Mouse (Mus musculus): ENCODE measurements around the gene Ddx23. TPM values are rescaled to one million over a fixed set of nuclear protein-coding genes. Genes with fewer than 3 reads are reported as not detected.

The Ddx23 gene
- polyA plus RNA-seq, 1 experiment from 2014 or later: 20.6 TPM

GRCm38 (mm10) chr15:98644406-98644805 lies 18.3 kb downstream of the Ddx23 start:
- Histone ChIP-seq H3K36me3 (peaks cover 97% of the 10 kb centered on the region), H3K9ac (replicated peaks) (no peak overlapping the region), H3K9me3 (replicated peaks) (no peaks in the 10 kb centered on the region), H3K4me2 (no peak overlapping the region), H3K4me3 (replicated peaks) (no peak overlapping the region), H3K27ac (replicated peaks) (no peak overlapping the region), H3K27me3 (replicated peaks) (no peaks in the 10 kb centered on the region), H3K4me1 (no peaks in the 10 kb centered on the region)
- 85% methylated on average over 12 of the region's 12 CpGs for WGBS
- no peak for ATAC-seq (ENCODE audit: low FRiP score)

GRCm38 (mm10) chr15:98640157-98640556 lies 22.5 kb downstream of the Ddx23 start:
- Histone ChIP-seq H3K27me3 (replicated peaks) (no peaks in the 10 kb centered on the region), H3K4me3 (replicated peaks) (no peak overlapping the region), H3K4me2 (no peak overlapping the region), H3K36me3 (peaks cover 55% of the 10 kb centered on the region), H3K27ac (replicated peaks) (no peak overlapping the region), H3K9ac (replicated peaks) (no peak overlapping the region), H3K9me3 (replicated peaks) (no peaks in the 10 kb centered on the region), H3K4me1 (peaks cover 28% of the 10 kb centered on the region)
- ATAC-seq (ENCODE audit: low FRiP score): no peak
- WGBS: 31% methylated on average over 8 of the region's 8 CpGs

GRCm38 (mm10) chr15:98637155-98637554 lies 25.5 kb downstream of the Ddx23 start:
- ATAC-seq (ENCODE audit: low FRiP score): no peak
- Histone ChIP-seq H3K4me3 (replicated peaks) (no peak overlapping the region), H3K27me3 (replicated peaks) (no peaks in the 10 kb centered on the region), H3K4me2 (peak overlapping the region; percentile 86), H3K27ac (replicated peaks) (no peak overlapping the region), H3K9ac (replicated peaks) (no peak overlapping the region; the same call in 1 of the 2 replicates), H3K4me1 (peaks cover 50% of the 10 kb centered on the region), H3K9me3 (replicated peaks) (no peaks in the 10 kb centered on the region), H3K36me3 (peaks cover 27% of the 10 kb centered on the region)
- 39% methylated on average over 3 of the region's 3 CpGs for WGBS

DNA sequence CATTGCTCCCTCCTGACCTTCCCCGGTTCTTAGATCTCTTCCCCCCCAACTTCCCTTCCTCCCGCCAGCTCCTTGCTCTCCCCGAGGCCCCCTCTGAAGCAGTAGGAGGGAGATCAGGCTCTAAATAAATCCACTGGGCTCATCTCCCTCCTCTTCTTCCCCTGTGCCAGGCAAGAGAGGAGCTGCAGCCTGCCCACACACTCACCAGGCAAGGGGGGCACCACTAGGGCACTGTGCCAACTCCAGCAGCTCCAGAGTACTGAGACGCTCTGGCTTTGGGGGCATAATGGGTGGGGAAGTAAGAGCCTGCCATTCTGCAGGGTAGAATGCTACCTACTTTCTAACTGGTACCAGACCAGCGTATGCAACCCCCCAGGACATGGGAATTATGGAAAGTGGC lies 26.2 kb downstream of the Ddx23 start:
- H3K27ac ChIP-seq (replicated peaks): peak overlapping the region; percentile 95; the same call in 1 of the 2 replicates
- ATAC-seq (ENCODE audit: low FRiP score): no peak

GRCm38 (mm10) chr15:98635291-98635841 lies 27.3 kb downstream of the Ddx23 start:
- Histone ChIP-seq H3K4me1 (peaks cover 64% of the 10 kb centered on the region), H3K36me3 (peaks cover 9% of the 10 kb centered on the region), H3K27ac (replicated peaks) (peak overlapping the region; percentile 95), H3K9ac (replicated peaks) (peak overlapping the region; percentile 90), H3K4me2 (peak overlapping the region; percentile 86), H3K9me3 (replicated peaks) (no peaks in the 10 kb centered on the region), H3K27me3 (replicated peaks) (no peaks in the 10 kb centered on the region), H3K4me3 (replicated peaks) (peak overlapping the region; percentile 83)
- WGBS: 1% methylated on average over 21 of the region's 21 CpGs
- ATAC-seq (ENCODE audit: low FRiP score): peak; percentile 14; the same call in 1 of the 2 replicates

More for the DNA sequence above, 26.2 kb downstream of the Ddx23 start:
- peaks cover 21% of the 10 kb centered on the region for H3K36me3 ChIP-seq
- H3K4me1 ChIP-seq: peaks cover 57% of the 10 kb centered on the region
- peak overlapping the region; percentile 90 for H3K9ac ChIP-seq (replicated peaks)
- H3K9me3 ChIP-seq (replicated peaks): no peaks in the 10 kb centered on the region
- 25% methylated on average over 5 of the region's 5 CpGs for WGBS
- H3K27me3 ChIP-seq (replicated peaks): no peaks in the 10 kb centered on the region
- peak overlapping the region; percentile 86 for H3K4me2 ChIP-seq
- peak overlapping the region; percentile 83 for H3K4me3 ChIP-seq (replicated peaks)

DNA sequence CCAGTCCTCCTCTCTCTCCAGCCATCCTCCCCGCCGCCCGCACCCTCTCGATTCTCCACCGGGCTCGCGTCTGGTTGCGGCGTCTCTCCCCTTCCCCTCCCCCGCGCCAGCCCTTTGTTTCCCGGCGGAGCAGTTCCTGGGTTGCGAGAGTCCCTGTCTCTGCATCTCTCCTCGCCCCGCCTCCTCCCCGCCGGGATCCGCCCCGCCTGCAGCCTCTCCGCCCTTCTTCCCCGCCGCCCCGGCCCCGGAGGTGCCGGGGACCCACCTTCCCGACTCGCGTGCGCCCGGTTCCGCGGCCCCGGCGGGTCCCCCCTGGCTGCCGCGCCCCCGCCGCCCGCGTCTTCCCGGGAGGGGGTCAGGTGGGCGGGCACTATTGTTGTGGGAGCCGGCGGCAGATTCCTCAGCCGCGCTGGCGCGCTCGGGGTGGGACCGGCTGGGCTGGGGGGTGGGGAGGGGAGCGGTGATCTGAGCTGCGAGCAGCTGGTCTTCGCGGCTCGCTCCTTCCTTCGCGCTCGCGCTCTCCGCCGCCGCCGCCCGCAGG lies 28.1 kb downstream of the Ddx23 start:
- WGBS: under 1% methylated on average over 57 of the region's 65 CpGs

GRCm38 (mm10) chr15:98633822-98634470 lies 28.7 kb downstream of the Ddx23 start:
- H3K27me3 ChIP-seq (replicated peaks): no peaks in the 10 kb centered on the region
- H3K9me3 ChIP-seq (replicated peaks): no peaks in the 10 kb centered on the region
- peak overlapping the region; percentile 83 for H3K4me3 ChIP-seq (replicated peaks)
- H3K36me3 ChIP-seq: no peaks in the 10 kb centered on the region
- peak overlapping the region; percentile 95 for H3K27ac ChIP-seq (replicated peaks)
- H3K4me2 ChIP-seq: peak overlapping the region; percentile 86
- 2% methylated on average over 25 of the region's 25 CpGs for WGBS
- peaks cover 73% of the 10 kb centered on the region for H3K4me1 ChIP-seq
- no peak for ATAC-seq (ENCODE audit: low FRiP score)
- peak overlapping the region; percentile 90 for H3K9ac ChIP-seq (replicated peaks)

More for the DNA sequence above, 28.1 kb downstream of the Ddx23 start:
- H3K27ac ChIP-seq (replicated peaks): peak overlapping the region; percentile 95
- H3K27me3 ChIP-seq (replicated peaks): no peaks in the 10 kb centered on the region
- peaks cover 3% of the 10 kb centered on the region for H3K36me3 ChIP-seq
- ATAC-seq (ENCODE audit: low FRiP score): peak; percentile 72
- peak overlapping the region; percentile 90 for H3K9ac ChIP-seq (replicated peaks)
- H3K4me1 ChIP-seq: peaks cover 68% of the 10 kb centered on the region
- no peaks in the 10 kb centered on the region for H3K9me3 ChIP-seq (replicated peaks)
- H3K4me2 ChIP-seq: peak overlapping the region; percentile 86
- H3K4me3 ChIP-seq (replicated peaks): peak overlapping the region; percentile 83

DNA sequence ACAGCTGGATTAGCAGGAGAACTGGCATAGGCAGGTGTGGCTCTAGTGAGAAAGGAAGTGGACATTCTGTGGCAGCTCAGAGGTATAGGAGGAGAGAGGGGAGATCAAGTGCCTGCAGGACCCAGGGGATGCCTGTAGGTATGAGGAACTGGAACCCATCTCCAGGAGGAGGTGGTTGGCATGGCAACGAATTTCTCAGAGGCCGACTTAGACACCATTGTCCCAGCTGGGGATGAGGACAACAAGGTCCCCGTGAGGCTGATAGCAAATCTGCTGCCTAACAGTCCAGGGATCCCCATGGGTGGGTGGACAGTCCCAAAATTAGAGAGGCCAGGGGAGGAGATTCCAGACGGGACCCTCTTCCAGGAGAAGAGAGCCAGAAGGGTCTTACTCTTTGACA lies 29.8 kb downstream of the Ddx23 start:
- peak overlapping the region; percentile 76; the same call in 1 of the 2 replicates for H3K27ac ChIP-seq (replicated peaks)
- whole genome bisulfite sequencing: 3% methylated on average over 4 of the region's 4 CpGs
- no peaks in the 10 kb centered on the region for H3K27me3 ChIP-seq (replicated peaks)
- H3K4me3 ChIP-seq (replicated peaks): peak overlapping the region; percentile 83
- H3K4me1 ChIP-seq: peaks cover 82% of the 10 kb centered on the region
- no peaks in the 10 kb centered on the region for H3K9me3 ChIP-seq (replicated peaks)
- ATAC-seq (ENCODE audit: low FRiP score): no peak
- peak overlapping the region; percentile 86 for H3K4me2 ChIP-seq
- H3K9ac ChIP-seq (replicated peaks): peak overlapping the region; percentile 90
- H3K36me3 ChIP-seq: no peaks in the 10 kb centered on the region

GRCm38 (mm10) chr15:98632107-98632744 lies 30.5 kb downstream of the Ddx23 start:
- H3K36me3 ChIP-seq: no peaks in the 10 kb centered on the region
- ATAC-seq (ENCODE audit: low FRiP score): peak; percentile 53
- peaks cover 75% of the 10 kb centered on the region for H3K4me1 ChIP-seq
- peak overlapping the region; percentile 90 for H3K9ac ChIP-seq (replicated peaks)
- no peaks in the 10 kb centered on the region for H3K9me3 ChIP-seq (replicated peaks)
- under 1% methylated on average over 19 of the region's 25 CpGs for WGBS
- peak overlapping the region; percentile 86 for H3K4me2 ChIP-seq
- H3K27me3 ChIP-seq (replicated peaks): no peaks in the 10 kb centered on the region
- H3K4me3 ChIP-seq (replicated peaks): peak overlapping the region; percentile 83
- peak overlapping the region; percentile 76 for H3K27ac ChIP-seq (replicated peaks)

GRCm38 (mm10) chr15:98631493-98631892 lies 31.2 kb downstream of the Ddx23 start:
- H3K9me3 ChIP-seq (replicated peaks): no peaks in the 10 kb centered on the region
- peaks cover 68% of the 10 kb centered on the region for H3K4me1 ChIP-seq
- H3K27me3 ChIP-seq (replicated peaks): no peaks in the 10 kb centered on the region
- no peaks in the 10 kb centered on the region for H3K36me3 ChIP-seq
- H3K4me2 ChIP-seq: peak overlapping the region; percentile 86
- under 1% methylated on average over 18 of the region's 18 CpGs for WGBS
- peak overlapping the region; percentile 83 for H3K4me3 ChIP-seq (replicated peaks)
- H3K9ac ChIP-seq (replicated peaks): 0 out of 2 replicates have a peak overlapping the region, but pooled peaks have one; percentile 15
- peak; percentile 6 for ATAC-seq (ENCODE audit: low FRiP score)
- peak overlapping the region; percentile 76; the same call in 1 of the 2 replicates for H3K27ac ChIP-seq (replicated peaks)

- Histone ChIP-seq H3K9ac (replicated peaks) (0 out of 2 replicates have a peak within 1 kb of the TSS, but pooled peaks have one; percentile 15), H3K27ac (replicated peaks) (0 out of 2 replicates have a peak within 1 kb of the TSS, but pooled peaks have one; percentile 76), H3K4me1 (peaks cover 58% of the 10 kb centered on the region), H3K4me2 (peak within 1 kb of the TSS; percentile 86), H3K9me3 (replicated peaks) (no peaks in the 10 kb centered on the region), H3K36me3 (no peaks in the 10 kb centered on the region), H3K4me3 (replicated peaks) (peak within 1 kb of the TSS; percentile 83), H3K27me3 (replicated peaks) (no peaks in the 10 kb centered on the region)
- ATAC-seq (ENCODE audit: low FRiP score): no peak
- 28% methylated on average over 4 of the region's 4 CpGs for WGBS
Measured at GRCm38 (mm10) chr15:98630540-98630939, 32.2 kb downstream of the Ddx23 start, which contains the start of gene Cacnb3. TSS of gene Cacnb3 (plus strand) at chr15:98630840.

Data from neural tube, embryonic 15.5 days (tissue).